Mouse (Mus musculus) lung, adult 2 months (tissue): ENCODE measurements around the gene Lrp4.

Experiments
- CTCF ChIP-seq: fragments of 200-500 bp; IDR thresholded peaks from 2 replicates; pipeline ENCODE4 v1.5.1; 2011; ENCODE audit warnings: mild to moderate bottlenecking, low read length, control low read depth; ENCODE audit not compliant: insufficient read depth
- POLR2A ChIP-seq: fragments of 200-500 bp; IDR thresholded peaks from 2 replicates; pipeline ENCODE4 v1.6.1; 2011; ENCODE audit warnings: low read depth, mild to moderate bottlenecking, control low read depth, low read length, borderline replicate concordance; ENCODE audit errors: extremely low read depth

DNA sequence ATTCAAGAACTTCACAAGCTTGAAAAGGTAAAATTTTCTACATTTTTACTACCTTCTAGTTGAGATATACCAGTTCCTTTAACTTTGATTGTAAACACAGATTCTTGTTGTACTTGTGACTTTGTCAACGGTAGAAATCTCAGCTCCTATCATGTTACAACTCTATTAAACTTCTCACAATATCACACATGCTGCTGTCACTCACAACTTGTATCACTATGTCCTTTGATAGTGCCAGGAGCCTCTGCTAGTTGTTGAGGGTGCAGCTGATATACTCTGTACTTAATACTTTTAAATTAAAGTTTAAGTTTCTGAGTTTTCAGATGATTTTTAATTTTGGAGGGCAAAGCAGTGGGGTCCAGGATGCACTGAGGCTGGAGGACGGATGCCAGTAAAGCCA is 49.3 kb upstream of the Lrp4 start:
- no peak for TF ChIP-seq CTCF
- TF ChIP-seq POLR2A: no peak
